Mouse (Mus musculus) spleen, postnatal 10 days (tissue): Measurements from ENCODE around the gene Gm9837.

Experiments
- DNase-seq, 2 experiments: peaks; one replicate each; pipeline ENCODE4 v3.0.0; 2021 to 2022; ENCODE audit warnings: low spot score in 2 of 2

The Gm9837 gene

GRCm38 (mm10) chr11:53486822-53487594, 16.7 kb upstream of the Gm9837 start:
- DNase-seq = peak in 1 of 2 experiments; percentile 59

- no peak for DNase-seq
Measured at GRCm38 (mm10) chr11:53486351-53486750, 16.1 kb upstream of the Gm9837 start.

- DNase-seq = peak in 1 of 2 experiments; percentile 50
Measured at GRCm38 (mm10) chr11:53485719-53486118, 15.4 kb upstream of the Gm9837 start.

GRCm38 (mm10) chr11:53483159-53483891, 13.0 kb upstream of the Gm9837 start:
- peak; percentile 66 to 67 for DNase-seq

GRCm38 (mm10) chr11:53481088-53481730, 10.9 kb upstream of the Gm9837 start:
- peak; percentile 51 to 70 for DNase-seq

- DNase-seq = peak in 1 of 2 experiments; percentile 75
Measured at GRCm38 (mm10) chr11:53479783-53480301, 9.6 kb upstream of the Gm9837 start, which contains the start of the genes Gm9945 and Sowaha. TSS of gene Gm9945 (plus strand) at chr11:53480166. TSS of gene Sowaha (minus strand) at chr11:53480274.

GRCm38 (mm10) chr11:53479171-53479782, 9.0 kb upstream of the Gm9837 start:
- DNase-seq = peak; percentile 55 to 77

- peak; percentile 56 to 57 for DNase-seq
Measured at GRCm38 (mm10) chr11:53478383-53479170, 8.3 kb upstream of the Gm9837 start.

- no peak for DNase-seq
Measured at GRCm38 (mm10) chr11:53477833-53478232, 7.6 kb upstream of the Gm9837 start.

- no peak for DNase-seq
Measured at GRCm38 (mm10) chr11:53475620-53476019, 5.3 kb upstream of the Gm9837 start.

GRCm38 (mm10) chr11:53472709-53473108, 2.4 kb upstream of the Gm9837 start:
- DNase-seq = no peak

- DNase-seq = no peak
Measured at GRCm38 (mm10) chr11:53469294-53469967, 848 bp downstream of the Gm9837 start.

- peak; percentile 38 to 77 for DNase-seq
Measured at GRCm38 (mm10) chr11:53466231-53466971, 3.9 kb downstream of the Gm9837 start.

- no peak for DNase-seq
Measured at GRCm38 (mm10) chr11:53463551-53464424, 6.5 kb downstream of the Gm9837 start.

GRCm38 (mm10) chr11:53461727-53462126, 8.6 kb downstream of the Gm9837 start:
- no peak for DNase-seq

- no peak for DNase-seq
Measured at GRCm38 (mm10) chr11:53460192-53460591, 10.1 kb downstream of the Gm9837 start.

GRCm38 (mm10) chr11:53458996-53459395, 11.3 kb downstream of the Gm9837 start:
- no peak for DNase-seq

GRCm38 (mm10) chr11:53457372-53457954, 12.8 kb downstream of the Gm9837 start:
- no peak for DNase-seq
